Mouse (Mus musculus): ENCODE measurements around the gene Fscn1. TPM values are rescaled to one million over a fixed set of nuclear protein-coding genes. Genes with fewer than 3 reads are reported as not detected.

The Fscn1 gene
- polyA plus RNA-seq, 1 experiment from 2014 or later = 37.1 TPM

- Histone ChIP-seq H3K4me1 (replicated peaks; ENCODE audit: control insufficient read depth, insufficient read depth, low read length) (no peaks in the 10 kb centered on the region; the same call in 1 of the 2 replicates), H3K9me3 (ENCODE audit: control insufficient read depth) (no peaks in the 10 kb centered on the region), H3K4me3 (ENCODE audit: low read depth, low read length) (peak overlapping the region; percentile 70), H3K27me3 (replicated peaks; ENCODE audit: control insufficient read depth, insufficient read depth, low read length) (peaks cover 35% of the 10 kb centered on the region), H3K36me3 (ENCODE audit: control insufficient read depth, insufficient read depth) (no peaks in the 10 kb centered on the region; the same call in 1 of the 2 replicates), H3K4me2 (replicated peaks; ENCODE audit: low read depth) (peak overlapping the region; percentile 79), H3K27ac (ENCODE audit: low read depth, low read length) (no peak overlapping the region), H3K9ac (ENCODE audit: low read depth, low read length) (no peak overlapping the region)
- no peak for ATAC-seq
- TF ChIP-seq CTCF (IDR thresholded peaks at IDR 0.05; ENCODE audit: low read depth) = no peak
- WGBS = 11% methylated on average over 13 of the region's 13 CpGs
Measured at GRCm38 (mm10) chr5:142963003-142963704, 3.0 kb downstream of the Fscn1 start.

- no peaks in the 10 kb centered on the region; the same call in 1 of the 2 replicates for H3K4me1 ChIP-seq (replicated peaks; ENCODE audit: control insufficient read depth, insufficient read depth, low read length)
- H3K36me3 ChIP-seq (ENCODE audit: control insufficient read depth, insufficient read depth) = no peaks in the 10 kb centered on the region; the same call in 1 of the 2 replicates
- peaks cover 35% of the 10 kb centered on the region for H3K27me3 ChIP-seq (replicated peaks; ENCODE audit: control insufficient read depth, insufficient read depth, low read length)
- WGBS = 34% methylated on average over 17 of the region's 17 CpGs
- no peak overlapping the region; the same call in 1 of the 2 replicates for H3K27ac ChIP-seq (ENCODE audit: low read depth, low read length)
- TF ChIP-seq CTCF (IDR thresholded peaks at IDR 0.05; ENCODE audit: low read depth) = no peak
- no peak for ATAC-seq
- peak overlapping the region; percentile 79 for H3K4me2 ChIP-seq (replicated peaks; ENCODE audit: low read depth)
- H3K4me3 ChIP-seq (ENCODE audit: low read depth, low read length) = peak overlapping the region; percentile 70
- peak overlapping the region; percentile 7; the same call in 1 of the 2 replicates for H3K9ac ChIP-seq (ENCODE audit: low read depth, low read length)
- no peaks in the 10 kb centered on the region for H3K9me3 ChIP-seq (ENCODE audit: control insufficient read depth)
Measured at GRCm38 (mm10) chr5:142963705-142964494, 3.8 kb downstream of the Fscn1 start.

GRCm38 (mm10) chr5:142964650-142965049 is 4.5 kb downstream of the Fscn1 start:
- Histone ChIP-seq H3K9me3 (ENCODE audit: control insufficient read depth) (no peaks in the 10 kb centered on the region), H3K4me2 (replicated peaks; ENCODE audit: low read depth) (peak overlapping the region; percentile 79; the same call in 1 of the 2 replicates), H3K9ac (ENCODE audit: low read depth, low read length) (no peak overlapping the region), H3K36me3 (ENCODE audit: control insufficient read depth, insufficient read depth) (no peaks in the 10 kb centered on the region; the same call in 1 of the 2 replicates), H3K4me1 (replicated peaks; ENCODE audit: control insufficient read depth, insufficient read depth, low read length) (no peaks in the 10 kb centered on the region; the same call in 1 of the 2 replicates), H3K27ac (ENCODE audit: low read depth, low read length) (no peak overlapping the region), H3K4me3 (ENCODE audit: low read depth, low read length) (no peak overlapping the region), H3K27me3 (replicated peaks; ENCODE audit: control insufficient read depth, insufficient read depth, low read length) (peaks cover 35% of the 10 kb centered on the region)
- TF ChIP-seq CTCF (IDR thresholded peaks at IDR 0.05; ENCODE audit: low read depth) = no peak
- ATAC-seq = no peak
- WGBS = 89% methylated on average over 6 of the region's 6 CpGs

GRCm38 (mm10) chr5:142968411-142968810 is 8.3 kb downstream of the Fscn1 start:
- Histone ChIP-seq H3K4me2 (replicated peaks; ENCODE audit: low read depth) (no peak overlapping the region), H3K9me3 (ENCODE audit: control insufficient read depth) (no peaks in the 10 kb centered on the region), H3K27ac (ENCODE audit: low read depth, low read length) (no peak overlapping the region; the same call in 1 of the 2 replicates), H3K9ac (ENCODE audit: low read depth, low read length) (no peak overlapping the region), H3K4me1 (replicated peaks; ENCODE audit: control insufficient read depth, insufficient read depth, low read length) (no peaks in the 10 kb centered on the region), H3K36me3 (ENCODE audit: control insufficient read depth, insufficient read depth) (peaks cover 21% of the 10 kb centered on the region; the same call in 1 of the 2 replicates), H3K4me3 (ENCODE audit: low read depth, low read length) (no peak overlapping the region), H3K27me3 (replicated peaks; ENCODE audit: control insufficient read depth, insufficient read depth, low read length) (peaks cover under 1% of the 10 kb centered on the region; the same call in 1 of the 2 replicates)
- 87% methylated on average over 14 of the region's 14 CpGs for WGBS
- TF ChIP-seq CTCF (IDR thresholded peaks at IDR 0.05; ENCODE audit: low read depth) = no peak
- ATAC-seq = no peak

- no peaks in the 10 kb centered on the region; the same call in 1 of the 2 replicates for H3K4me1 ChIP-seq (replicated peaks; ENCODE audit: control insufficient read depth, insufficient read depth, low read length)
- no peak for TF ChIP-seq CTCF (IDR thresholded peaks at IDR 0.05; ENCODE audit: low read depth)
- no peak overlapping the region for H3K4me2 ChIP-seq (replicated peaks; ENCODE audit: low read depth)
- H3K36me3 ChIP-seq (ENCODE audit: control insufficient read depth, insufficient read depth) = peaks cover 21% of the 10 kb centered on the region; the same call in 1 of the 2 replicates
- no peak overlapping the region for H3K27ac ChIP-seq (ENCODE audit: low read depth, low read length)
- no peak overlapping the region for H3K4me3 ChIP-seq (ENCODE audit: low read depth, low read length)
- ATAC-seq = no peak
- H3K27me3 ChIP-seq (replicated peaks; ENCODE audit: control insufficient read depth, insufficient read depth, low read length) = no peaks in the 10 kb centered on the region
- WGBS = 52% methylated on average over 3 of the region's 3 CpGs
- H3K9me3 ChIP-seq (ENCODE audit: control insufficient read depth) = no peaks in the 10 kb centered on the region
- no peak overlapping the region for H3K9ac ChIP-seq (ENCODE audit: low read depth, low read length)
Measured at GRCm38 (mm10) chr5:142973971-142974370, 13.8 kb downstream of the Fscn1 start.

- Histone ChIP-seq H3K9me3 (ENCODE audit: control insufficient read depth) (no peaks in the 10 kb centered on the region), H3K9ac (ENCODE audit: low read depth, low read length) (no peak overlapping the region), H3K4me3 (ENCODE audit: low read depth, low read length) (no peak overlapping the region), H3K27me3 (replicated peaks; ENCODE audit: control insufficient read depth, insufficient read depth, low read length) (no peaks in the 10 kb centered on the region), H3K27ac (ENCODE audit: low read depth, low read length) (no peak overlapping the region), H3K36me3 (ENCODE audit: control insufficient read depth, insufficient read depth) (peaks cover 21% of the 10 kb centered on the region; the same call in 1 of the 2 replicates), H3K4me2 (replicated peaks; ENCODE audit: low read depth) (0 out of 2 replicates have a peak overlapping the region, but pooled peaks have one; percentile 13), H3K4me1 (replicated peaks; ENCODE audit: control insufficient read depth, insufficient read depth, low read length) (no peaks in the 10 kb centered on the region; the same call in 1 of the 2 replicates)
- ATAC-seq = peak; percentile 34; the same call in 1 of the 2 replicates
- no peak for TF ChIP-seq CTCF (IDR thresholded peaks at IDR 0.05; ENCODE audit: low read depth)
- WGBS = 21% methylated on average over 18 of the region's 18 CpGs
Measured at GRCm38 (mm10) chr5:142974598-142975121, 14.5 kb downstream of the Fscn1 start.

Measured in intestine, postnatal 0 days (tissue).